Mouse (Mus musculus) lung, postnatal 0 days (tissue): Measurements from ENCODE around the gene 2010111I01Rik.

Source experiments
- CTCF ChIP-seq: IDR thresholded peaks from 2 replicates; pipeline ENCODE4 v1.5.1; 2016; ENCODE audit warnings: antibody characterized with exemption, mild to moderate bottlenecking
- EP300 ChIP-seq: IDR thresholded peaks from 2 replicates; pipeline ENCODE4 v1.6.1; 2016; ENCODE audit warnings: antibody characterized with exemption, mild to moderate bottlenecking, control low read depth

DNA sequence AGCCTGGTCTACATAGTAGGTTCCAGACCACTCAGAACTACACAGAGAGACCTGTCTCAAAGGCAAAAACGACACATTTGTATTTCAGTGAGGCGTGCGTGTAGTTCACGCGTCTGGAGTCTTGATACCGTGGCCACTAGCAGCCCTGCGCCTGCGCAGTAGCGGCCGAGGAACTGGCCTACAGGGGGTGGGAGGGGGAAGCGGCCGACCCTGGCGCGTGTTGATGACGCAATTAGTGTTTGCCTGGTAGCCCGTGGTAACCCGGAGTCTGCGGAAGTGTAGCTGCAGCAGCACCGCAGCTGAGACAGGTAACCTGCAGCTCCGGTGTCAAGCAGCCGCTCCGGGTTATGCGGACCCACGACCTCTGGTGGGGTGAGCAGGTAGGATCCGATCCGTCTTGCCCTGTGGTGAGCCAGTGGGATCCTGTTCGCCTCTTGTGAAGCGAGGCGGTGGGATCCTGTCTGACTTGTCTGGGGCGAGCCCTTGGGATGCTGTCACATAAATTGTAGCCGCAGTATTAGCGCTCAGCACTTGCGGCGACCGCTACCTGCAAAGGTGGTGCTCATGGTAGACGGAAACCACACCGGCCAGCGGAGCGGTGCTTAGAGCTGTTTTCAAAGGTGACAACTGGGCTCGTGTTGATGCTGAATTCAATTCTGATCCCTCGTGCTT is at the start of gene 2010111I01Rik:
- peak; percentile 66 for TF ChIP-seq CTCF
- TF ChIP-seq EP300 = no peak
